Mouse (Mus musculus) stomach, embryonic 14.5 days (tissue): ENCODE data around the gene Patj. TPM values are rescaled to one million over a fixed set of nuclear protein-coding genes. Genes with fewer than 3 reads are reported as not detected.

Source experiments
- ATAC-seq: fragments of 200-750 bp; cut with Nextera tagmentation; 2 replicates; pipeline ENCODE4 v1.8.0; 2017; ENCODE audit warnings: low read depth, moderate TSS enrichment; ENCODE audit not compliant: insufficient number of reproducible peaks, insufficient read depth, low FRiP score
- H3K27ac ChIP-seq: fragments of 300-500 bp; sonication (generic); 2 replicates; pipeline ENCODE4 v1.5.1; 2014; ENCODE audit warnings: mild to moderate bottlenecking, low read length, moderate library complexity, mixed read lengths
- H3K27me3 ChIP-seq: fragments of 300-500 bp; sonication (generic); 2 replicates; pipeline ENCODE4 v1.6.1; 2014; ENCODE audit warnings: low read length, control low read depth, mixed read lengths; ENCODE audit not compliant: control insufficient read depth, insufficient read depth
- H3K36me3 ChIP-seq: fragments of 300-500 bp; sonication (generic); 2 replicates; pipeline ENCODE4 v1.6.1; 2014; ENCODE audit warnings: mild to moderate bottlenecking, control low read depth, low read length, moderate library complexity, mixed read lengths; ENCODE audit not compliant: control insufficient read depth, insufficient read depth
- H3K4me1 ChIP-seq: fragments of 300-500 bp; sonication (generic); 2 replicates; pipeline ENCODE4 v1.6.1; 2014; ENCODE audit warnings: low read length, control low read depth, mixed read lengths; ENCODE audit not compliant: control insufficient read depth, insufficient read depth
- H3K4me2 ChIP-seq: fragments of 300-500 bp; sonication (generic); replicated peaks from 2 replicates; pipeline ENCODE4 v1.6.1; 2014; ENCODE audit warnings: low read depth, low read length, control low read depth
- H3K4me3 ChIP-seq: fragments of 300-500 bp; sonication (generic); 2 replicates; pipeline ENCODE4 v1.5.1; 2014; ENCODE audit warnings: low read depth, low read length, control low read depth
- H3K9ac ChIP-seq: fragments of 300-500 bp; sonication (generic); replicated peaks from 2 replicates; pipeline ENCODE4 v1.6.1; 2014; ENCODE audit warnings: low read depth, mild to moderate bottlenecking, control low read depth, low read length, moderate library complexity, mixed read lengths
- H3K9me3 ChIP-seq: fragments of 300-500 bp; sonication (generic); 2 replicates; pipeline ENCODE4 v1.6.1; 2016; ENCODE audit warnings: low read depth, low read length, control low read depth; ENCODE audit not compliant: control insufficient read depth
- WGBS: fragments of 180-500 bp; shearing (Covaris S2); extraction: QIAGEN DNeasy Blood & Tissue Kit; methylation state at CpG from one replicate; pipeline ENCODE4 v1.1.7; 2014; 5-methylcytosine and 5-hydroxymethylcytosine counted together
- polyA plus RNA-seq: library from polyadenylated mRNA; unstranded; fragments of >200 nt; fragmentation: Nextera tagmentation; extraction: Ambion mirVana; gene quantifications from 2 replicates; pipeline ENCODE4 v1.2.1, GENCODE M21; 2014

The Patj gene
- polyA plus RNA-seq, 1 experiment from 2014 or later, result 28.0 TPM

DNA sequence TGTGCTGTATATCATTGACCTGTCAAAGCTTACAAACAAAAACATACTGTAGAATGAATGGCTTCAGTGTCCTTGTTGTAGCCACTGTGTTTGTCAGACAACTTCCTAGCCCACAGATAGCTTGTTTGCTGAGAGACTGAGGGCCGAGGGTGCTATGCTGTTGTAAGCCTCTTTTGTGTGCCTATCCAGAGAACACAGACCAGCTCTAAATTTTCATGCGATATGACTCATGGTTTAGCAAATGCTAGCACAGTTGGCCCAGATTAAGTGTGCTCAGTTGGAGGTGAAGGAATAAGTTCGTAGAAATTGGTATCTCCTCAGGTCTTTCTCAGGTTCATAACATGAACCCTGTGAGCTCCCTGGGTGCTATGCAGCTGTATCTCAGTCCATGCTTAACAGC lies 82.4 kb downstream of the Patj start:
- Histone ChIP-seq H3K9me3 (no peaks in the 10 kb centered on the region), H3K4me3 (no peak overlapping the region), H3K27ac (peak overlapping the region; percentile 41; the same call in 1 of the 2 replicates), H3K4me1 (peaks cover 7% of the 10 kb centered on the region), H3K27me3 (no peaks in the 10 kb centered on the region), H3K36me3 (no peaks in the 10 kb centered on the region), H3K9ac (no peak overlapping the region), H3K4me2 (no peak overlapping the region)
- no peak for ATAC-seq
- 38% methylated on average over 3 of the region's 3 CpGs for WGBS

DNA sequence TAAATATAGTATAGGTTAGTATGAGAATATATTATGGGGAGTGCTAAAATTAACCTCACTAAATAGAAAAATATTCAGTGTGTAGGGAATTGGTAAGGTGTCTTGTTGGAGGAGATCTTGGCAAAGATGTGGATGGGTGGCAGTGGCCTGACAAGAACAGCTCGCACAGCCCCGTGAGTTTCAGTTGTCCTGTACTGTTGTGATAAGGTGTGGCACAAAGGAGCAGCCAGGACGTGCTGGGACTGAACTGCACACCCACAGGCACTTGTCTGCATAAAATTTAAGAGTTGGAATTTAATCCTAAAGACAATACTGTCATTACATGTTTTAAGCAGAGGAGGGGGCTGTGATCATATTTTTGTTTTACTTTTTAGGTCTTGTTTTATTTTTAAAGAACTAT lies 90.9 kb downstream of the Patj start:
- WGBS, result 65% methylated on average over 3 of the region's 3 CpGs
- H3K27me3 ChIP-seq, result no peaks in the 10 kb centered on the region
- no peaks in the 10 kb centered on the region for H3K4me1 ChIP-seq
- no peak overlapping the region for H3K4me3 ChIP-seq
- no peaks in the 10 kb centered on the region for H3K9me3 ChIP-seq
- H3K36me3 ChIP-seq, result no peaks in the 10 kb centered on the region; the same call in 1 of the 2 replicates
- no peak overlapping the region for H3K27ac ChIP-seq
- no peak overlapping the region for H3K9ac ChIP-seq
- H3K4me2 ChIP-seq, result no peak overlapping the region
- ATAC-seq, result no peak

DNA sequence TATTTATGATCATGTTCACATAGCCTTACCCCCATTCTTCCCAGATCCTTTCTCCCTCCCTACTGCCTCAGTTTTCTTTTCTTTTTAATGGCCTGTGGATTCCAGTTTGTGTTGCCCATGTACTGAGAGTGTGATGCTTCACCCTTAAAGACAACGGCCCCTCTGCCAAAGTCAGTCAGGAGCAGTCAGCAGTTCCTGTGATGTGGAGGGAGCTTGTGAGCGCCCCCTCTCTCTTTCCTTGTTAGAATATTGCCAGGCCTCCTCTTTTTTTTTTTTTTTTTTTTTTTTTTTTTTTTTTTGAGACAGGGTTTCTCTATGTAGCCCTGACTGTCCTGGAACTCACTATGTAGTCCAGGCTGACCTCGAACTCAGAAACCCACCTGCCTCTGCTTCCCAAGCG lies 91.3 kb downstream of the Patj start:
- WGBS, result 91% methylated on average over 4 of the region's 4 CpGs

DNA sequence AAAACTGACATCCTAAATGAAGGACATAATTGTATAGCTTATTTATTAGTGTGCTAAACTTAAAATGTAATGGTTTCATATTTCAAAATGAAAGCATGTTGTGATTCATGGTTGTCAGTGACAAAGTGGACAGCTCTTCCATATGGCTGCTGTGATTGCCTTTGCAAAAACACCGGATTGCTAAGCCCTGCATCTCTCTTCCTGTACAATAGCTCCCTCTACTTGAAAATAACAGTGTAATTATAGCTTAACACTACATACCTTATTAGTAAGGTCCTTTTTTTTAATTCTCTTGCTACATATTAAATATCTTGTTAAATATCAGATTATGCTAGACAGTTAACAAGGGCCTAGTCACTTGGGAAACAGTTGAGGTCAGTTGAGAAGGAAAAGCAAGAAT lies 93.8 kb downstream of the Patj start:
- H3K36me3 ChIP-seq, result no peaks in the 10 kb centered on the region; the same call in 1 of the 2 replicates
- WGBS, result 40% methylated on average over 1 of the region's 1 CpGs
- no peak for ATAC-seq
- H3K9me3 ChIP-seq, result no peaks in the 10 kb centered on the region
- no peaks in the 10 kb centered on the region for H3K27me3 ChIP-seq
- H3K27ac ChIP-seq, result no peak overlapping the region
- no peak overlapping the region for H3K4me2 ChIP-seq
- no peaks in the 10 kb centered on the region for H3K4me1 ChIP-seq
- H3K9ac ChIP-seq, result no peak overlapping the region
- H3K4me3 ChIP-seq, result no peak overlapping the region

More for the DNA sequence above, 91.3 kb downstream of the Patj start:
- ATAC-seq, result no peak
- Histone ChIP-seq H3K27ac (no peak overlapping the region), H3K27me3 (no peaks in the 10 kb centered on the region), H3K4me1 (no peaks in the 10 kb centered on the region), H3K4me2 (no peak overlapping the region), H3K9me3 (no peaks in the 10 kb centered on the region), H3K9ac (no peak overlapping the region), H3K4me3 (no peak overlapping the region), H3K36me3 (no peaks in the 10 kb centered on the region; the same call in 1 of the 2 replicates)

GRCm38 (mm10) chr4:98498341-98498740 lies 102.8 kb downstream of the Patj start:
- Histone ChIP-seq H3K4me1 (no peaks in the 10 kb centered on the region), H3K4me3 (no peak overlapping the region), H3K27me3 (no peaks in the 10 kb centered on the region), H3K27ac (no peak overlapping the region), H3K4me2 (no peak overlapping the region), H3K36me3 (no peaks in the 10 kb centered on the region), H3K9ac (no peak overlapping the region), H3K9me3 (no peaks in the 10 kb centered on the region)
- no peak for ATAC-seq
- WGBS, result 87% methylated on average over 4 of the region's 4 CpGs

DNA sequence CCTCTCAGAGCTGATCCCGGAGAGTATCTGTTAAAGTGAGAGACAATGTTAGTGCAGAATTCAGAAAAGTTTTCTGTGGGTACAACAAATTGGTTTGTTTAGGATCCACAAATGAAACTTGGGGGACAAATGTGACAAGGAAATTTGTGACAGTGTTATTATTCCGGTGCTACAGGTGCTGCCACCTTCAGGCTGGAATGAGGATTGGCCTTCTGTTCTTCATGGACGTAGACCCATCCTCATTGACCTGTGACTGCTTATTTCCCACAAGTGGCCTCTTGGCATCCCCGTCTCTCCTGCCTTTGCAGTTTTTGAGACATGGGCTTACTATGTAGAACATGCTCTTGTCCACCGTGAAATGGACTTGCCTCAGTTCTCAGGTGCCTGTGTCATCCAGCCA lies 104.6 kb downstream of the Patj start:
- H3K4me3 ChIP-seq, result no peak overlapping the region
- WGBS, result 76% methylated on average over 5 of the region's 5 CpGs
- no peaks in the 10 kb centered on the region for H3K27me3 ChIP-seq
- no peak overlapping the region for H3K27ac ChIP-seq
- no peaks in the 10 kb centered on the region for H3K4me1 ChIP-seq
- no peaks in the 10 kb centered on the region for H3K36me3 ChIP-seq
- H3K9ac ChIP-seq, result no peak overlapping the region
- no peak for ATAC-seq
- H3K4me2 ChIP-seq, result no peak overlapping the region
- H3K9me3 ChIP-seq, result no peaks in the 10 kb centered on the region

DNA sequence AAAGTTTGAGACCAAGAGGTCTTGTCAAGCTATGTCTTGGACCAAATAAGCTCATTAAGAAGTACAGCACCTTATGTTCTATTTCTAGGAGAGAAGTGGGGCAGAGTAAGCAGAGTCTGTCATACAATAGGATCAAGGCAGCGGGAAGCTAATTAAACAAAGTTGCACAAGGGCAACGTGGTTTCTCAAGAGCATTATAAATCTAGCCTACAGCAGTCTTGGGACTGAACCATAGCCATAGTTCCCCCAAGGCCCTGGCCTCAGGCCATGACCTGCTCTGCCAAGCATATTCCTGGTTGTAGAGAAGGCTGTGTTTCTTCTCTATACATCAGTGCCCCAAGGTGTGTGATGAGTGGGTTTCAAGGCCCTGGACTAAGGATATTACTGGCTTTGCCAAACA lies 105.3 kb downstream of the Patj start:
- Histone ChIP-seq H3K9me3 (no peaks in the 10 kb centered on the region), H3K27me3 (no peaks in the 10 kb centered on the region), H3K9ac (no peak overlapping the region), H3K27ac (no peak overlapping the region), H3K4me2 (no peak overlapping the region), H3K36me3 (no peaks in the 10 kb centered on the region), H3K4me1 (no peaks in the 10 kb centered on the region), H3K4me3 (no peak overlapping the region)
- no peak for ATAC-seq
- WGBS, result 77% methylated on average over 2 of the region's 2 CpGs

DNA sequence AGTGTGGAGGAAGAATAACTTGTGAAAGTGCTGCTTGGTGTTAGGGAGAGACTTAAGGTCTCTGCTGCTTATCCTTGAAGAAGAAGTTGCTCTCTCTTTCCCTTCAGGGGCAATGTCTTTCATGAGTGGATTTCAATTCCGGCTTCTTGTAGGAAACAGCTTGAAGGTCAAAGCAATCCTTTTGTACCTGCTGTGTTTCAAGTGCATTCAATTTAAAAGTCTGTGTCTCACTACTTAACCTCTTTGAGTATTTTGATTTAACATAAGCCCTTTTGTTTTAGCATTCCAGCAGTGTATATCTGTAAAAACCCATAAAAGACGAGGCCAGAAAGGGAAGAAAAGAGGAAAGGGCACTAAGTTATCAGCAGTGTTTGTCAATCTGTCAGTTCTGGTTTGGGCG lies 109.2 kb downstream of the Patj start:
- 40% methylated on average over 3 of the region's 3 CpGs for WGBS

DNA sequence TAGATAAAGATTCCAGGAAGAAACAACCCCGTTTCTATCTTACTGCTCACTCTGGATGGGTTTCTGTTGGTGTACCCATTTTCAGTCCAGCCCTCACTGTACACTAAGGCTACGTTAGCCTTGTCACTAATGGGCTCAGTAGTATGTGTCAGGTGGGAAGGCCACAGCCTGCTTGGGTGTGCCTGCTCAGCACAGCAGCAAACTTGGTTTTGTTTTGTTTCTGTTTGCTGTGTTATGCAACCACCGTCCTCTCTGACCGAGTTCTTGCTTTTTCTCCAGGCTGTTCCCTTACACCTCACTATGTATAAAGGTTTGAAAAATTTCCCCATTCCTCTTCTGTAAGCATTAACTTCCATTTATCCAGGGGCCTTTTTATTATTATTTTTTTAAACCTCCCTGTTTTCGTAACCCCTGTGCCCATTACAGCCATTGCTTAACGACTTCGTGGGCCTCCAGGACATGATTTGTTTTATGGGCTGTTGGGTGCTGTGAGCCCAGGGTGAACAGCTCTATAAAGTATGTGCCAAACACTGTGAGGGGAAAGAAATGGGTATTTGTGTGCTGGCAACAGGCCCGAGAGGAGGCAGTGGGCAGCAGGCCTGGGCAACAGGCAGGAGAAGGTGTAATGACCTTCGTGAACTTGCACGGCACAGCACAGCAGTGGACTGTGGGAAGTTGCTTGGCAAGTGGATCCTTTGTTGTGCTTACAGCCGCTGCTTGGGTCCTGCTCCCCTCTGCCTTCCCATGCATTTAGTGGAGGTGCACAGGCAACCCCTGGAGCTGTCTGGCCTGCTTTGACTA lies 113.1 kb downstream of the Patj start:
- Histone ChIP-seq H3K27ac (no peak overlapping the region), H3K9ac (no peak overlapping the region), H3K4me3 (no peak overlapping the region), H3K4me1 (no peaks in the 10 kb centered on the region; the same call in 1 of the 2 replicates), H3K9me3 (no peaks in the 10 kb centered on the region), H3K36me3 (no peaks in the 10 kb centered on the region; the same call in 1 of the 2 replicates), H3K4me2 (no peak overlapping the region), H3K27me3 (no peaks in the 10 kb centered on the region)
- WGBS, result 84% methylated on average over 11 of the region's 11 CpGs
- no peak for ATAC-seq

More for the DNA sequence above, 109.2 kb downstream of the Patj start:
- H3K27ac ChIP-seq, result no peak overlapping the region
- no peak overlapping the region for H3K4me3 ChIP-seq
- no peak overlapping the region for H3K9ac ChIP-seq
- no peaks in the 10 kb centered on the region for H3K9me3 ChIP-seq
- H3K4me2 ChIP-seq, result no peak overlapping the region
- no peaks in the 10 kb centered on the region for H3K27me3 ChIP-seq
- no peak for ATAC-seq
- H3K4me1 ChIP-seq, result no peaks in the 10 kb centered on the region
- no peaks in the 10 kb centered on the region for H3K36me3 ChIP-seq
